In the genomic region with DNA sequence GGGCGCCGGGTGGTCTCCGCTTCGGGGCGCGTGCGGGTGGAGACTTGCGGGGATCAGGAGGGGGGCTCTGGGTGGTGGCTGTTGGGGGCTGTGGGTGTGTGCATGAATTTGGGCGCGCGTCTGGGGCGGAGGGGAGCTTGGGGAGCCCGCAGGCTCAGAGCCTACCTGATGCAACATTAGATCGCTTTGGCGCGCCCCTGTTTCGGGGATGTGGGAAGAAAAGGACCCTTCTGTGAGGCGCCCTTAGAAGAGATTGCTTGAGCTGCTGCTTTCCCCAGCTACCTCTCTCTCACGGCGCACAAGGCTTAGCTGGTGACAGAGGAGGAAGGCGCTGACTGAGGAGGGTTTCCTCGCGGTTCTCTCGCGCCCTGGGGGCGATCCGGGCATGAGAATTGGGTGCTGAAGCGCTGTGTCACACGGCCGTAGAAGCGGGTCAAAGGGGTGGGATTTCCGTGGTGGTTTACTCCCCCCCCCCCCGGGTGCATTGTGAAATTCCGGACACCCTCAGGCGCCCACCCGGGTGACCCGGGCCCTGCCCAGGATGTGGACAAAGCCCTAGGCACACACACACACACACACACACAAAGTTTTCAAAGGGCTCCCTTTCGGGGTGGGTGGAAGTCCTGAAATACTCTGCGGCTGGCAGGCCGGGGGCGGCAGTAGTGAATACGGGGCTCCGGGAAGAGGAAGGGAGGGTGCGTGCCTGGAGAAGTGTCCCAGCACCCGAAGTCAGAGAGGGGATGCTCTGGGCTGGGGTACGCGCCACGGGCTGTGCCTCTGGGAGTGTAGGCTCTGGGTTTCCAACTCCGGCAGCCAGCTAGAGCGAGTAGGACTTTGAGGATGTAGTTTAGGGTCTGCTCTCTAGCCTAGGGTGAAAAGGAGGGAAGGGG, we compare ENCODE assay signal across 8 mouse cellular contexts. TPM values are rescaled to one million over a fixed set of nuclear protein-coding genes. Genes with fewer than 3 reads are reported as not detected.
DNase-seq lines count a peak whose midpoint lies in the region; ATAC-seq and TF ChIP-seq lines count a peak whose summit lies in the region.

No protein-coding gene starts in this region.

- H3K4me2 ChIP-seq in neural tube, embryonic 14.5 days (ENCODE audit: low read depth, low read length) = peak overlapping the region; percentile 87

- H3K36me3 ChIP-seq in heart, embryonic 10.5 days = no peaks in the 10 kb centered on the region
- no peaks in the 10 kb centered on the region for H3K36me3 ChIP-seq in neural tube, embryonic 14.5 days (ENCODE audit: control insufficient read depth, insufficient read depth, low read length)

- peak; percentile 56 for ATAC-seq in neural tube, embryonic 14.5 days (ENCODE audit: low read depth)

- H3K4me3 ChIP-seq in heart, embryonic 10.5 days = peak overlapping the region; percentile 98
- peak overlapping the region; percentile 91 for H3K4me3 ChIP-seq in lung, adult 2 months (replicated peaks; ENCODE audit: extremely low read depth, low read depth, low read length)
- peak overlapping the region; percentile 71 for H3K4me3 ChIP-seq in neural tube, embryonic 14.5 days (ENCODE audit: low read depth, low read length)

- peaks cover 63% of the 10 kb centered on the region for H3K4me1 ChIP-seq in heart, embryonic 10.5 days
- peaks cover 10% of the 10 kb centered on the region for H3K4me1 ChIP-seq in lung, adult 2 months (ENCODE audit: control insufficient read depth, insufficient read depth, low read length)
- H3K4me1 ChIP-seq in neural tube, embryonic 14.5 days (ENCODE audit: control insufficient read depth, insufficient read depth, low read length) = peaks cover 24% of the 10 kb centered on the region

- peak overlapping the region; percentile 79 for H3K9ac ChIP-seq in neural tube, embryonic 14.5 days (replicated peaks; ENCODE audit: low read depth, low read length)

- WGBS in heart, embryonic 10.5 days = under 1% methylated on average over 50 of the region's 50 CpGs
- WGBS in lung, adult 2 months = under 1% methylated on average over 50 of the region's 50 CpGs
- WGBS in neural tube, embryonic 14.5 days = 1% methylated on average over 38 of the region's 50 CpGs

- no peaks in the 10 kb centered on the region for H3K9me3 ChIP-seq in heart, embryonic 10.5 days
- H3K9me3 ChIP-seq in neural tube, embryonic 14.5 days (ENCODE audit: control insufficient read depth, low read length) = no peaks in the 10 kb centered on the region

- TF ChIP-seq CTCF in lung, adult 2 months (IDR thresholded peaks at IDR 0.05; ENCODE audit: insufficient read depth, low read length) = no peak

- DNase-seq in 416B (ENCODE audit: low read depth) = peak; percentile 66
- DNase-seq in Muller cell, postnatal 12 days (ENCODE audit: inconsistent ontology term) = peak; percentile 87
- peak; percentile 71 for DNase-seq in embryo, embryonic 10 days (ENCODE audit: low spot score)
- peak; percentile 85 for DNase-seq in heart, embryonic 10.5 days (ENCODE audit: low spot score)
- peak; percentile 60 for DNase-seq in kidney, postnatal 14 days
- peak; percentile 54 for DNase-seq in lung, adult 2 months
- peak; percentile 56 for DNase-seq in thymus, postnatal 25 days

- peak overlapping the region; percentile 98 for H3K27ac ChIP-seq in heart, embryonic 10.5 days
- peak overlapping the region; percentile 91 for H3K27ac ChIP-seq in neural tube, embryonic 14.5 days (ENCODE audit: low read depth, low read length)

- no peaks in the 10 kb centered on the region for H3K27me3 ChIP-seq in heart, embryonic 10.5 days (ENCODE audit: insufficient read depth, poor library complexity, severe bottlenecking)
- H3K27me3 ChIP-seq in neural tube, embryonic 14.5 days (ENCODE audit: control insufficient read depth, insufficient read depth, low read length) = no peaks in the 10 kb centered on the region

- 0 out of 2 replicates have a peak, but pooled peaks have one; percentile 7 for TF ChIP-seq POLR2A in lung, adult 2 months (IDR thresholded peaks at IDR 0.05; ENCODE audit: borderline replicate concordance, extremely low read depth, low read depth, low read length)

RNA-seq across cellular contexts. Expression of a gene that starts 0.6 kb away (rescaled TPM):
- polyA plus RNA-seq in heart, embryonic 10.5 days (2016; fragmentation: Nextera tagmentation; extraction: Ambion mirVana) = 129 and 153 TPM in 2 replicates
- polyA plus RNA-seq in lung, adult 2 months (2012; rRNA removed) = 32.8 and 46.8 TPM in 2 replicates
- 135 and 167 TPM in 2 replicates for polyA plus RNA-seq in neural tube, embryonic 14.5 days (2014; fragmentation: Nextera tagmentation; extraction: Ambion mirVana)

RNA-seq across cellular contexts. Expression of a gene that starts 49.1 kb away (rescaled TPM):
- polyA plus RNA-seq in heart, embryonic 10.5 days (2016; fragmentation: Nextera tagmentation; extraction: Ambion mirVana) = 0.73 and 1.2 TPM in 2 replicates
- 2.0 and 2.2 TPM in 2 replicates for polyA plus RNA-seq in lung, adult 2 months (2012; rRNA removed)
- 0.15 TPM in 1 of 2 replicates, not detected in the other for polyA plus RNA-seq in neural tube, embryonic 14.5 days (2014; fragmentation: Nextera tagmentation; extraction: Ambion mirVana)

Comparison
In these comparisons a context has a peak if more than half of its experiments do, and no peak if none do; other contexts are left out.
1. Peak in every context shown above with its lines: DNase-seq, ATAC-seq, H3K4me3 ChIP-seq and H3K27ac ChIP-seq.